Mouse (Mus musculus) kidney, embryonic 16.5 days (tissue): ENCODE results near the gene Nap1l4. TPM values are rescaled to one million over a fixed set of nuclear protein-coding genes. Genes with fewer than 3 reads are reported as not detected.

Experiments used
- ATAC-seq: fragments of 200-750 bp; cut with Nextera tagmentation; 2 replicates; pipeline ENCODE4 v1.8.0; 2017; ENCODE audit warnings: moderate TSS enrichment; ENCODE audit not compliant: low FRiP score, low TSS enrichment
- H3K27ac ChIP-seq: fragments of 300-500 bp; sonication (generic); 2 replicates; pipeline ENCODE4 v1.5.1; 2014; ENCODE audit warnings: low read length
- H3K27me3 ChIP-seq: fragments of 300-500 bp; sonication (generic); 2 replicates; pipeline ENCODE4 v1.6.1; 2014; ENCODE audit warnings: low read length, control low read depth, mixed read lengths; ENCODE audit not compliant: insufficient read depth
- H3K36me3 ChIP-seq: fragments of 300-500 bp; sonication (generic); 2 replicates; pipeline ENCODE4 v1.6.1; 2014; ENCODE audit warnings: low read length, control low read depth, mixed read lengths; ENCODE audit not compliant: insufficient read depth
- H3K4me1 ChIP-seq: fragments of 300-500 bp; sonication (generic); 2 replicates; pipeline ENCODE4 v1.6.1; 2014; ENCODE audit warnings: low read length, control low read depth, mixed read lengths; ENCODE audit not compliant: insufficient read depth
- H3K4me2 ChIP-seq: fragments of 300-500 bp; sonication (generic); replicated peaks from 2 replicates; pipeline ENCODE4 v1.6.1; 2014; ENCODE audit warnings: low read depth, low read length
- H3K4me3 ChIP-seq: fragments of 300-500 bp; sonication (generic); 2 replicates; pipeline ENCODE4 v1.5.1; 2014; ENCODE audit warnings: mild to moderate bottlenecking, low read length
- H3K9ac ChIP-seq: fragments of 300-500 bp; sonication (generic); replicated peaks from 2 replicates; pipeline ENCODE4 v1.6.1; 2014; ENCODE audit warnings: low read length
- H3K9me3 ChIP-seq: fragments of 300-500 bp; sonication (generic); 2 replicates; pipeline ENCODE4 v1.6.1; 2016; ENCODE audit warnings: low read length, control low read depth
- WGBS: fragments of 180-500 bp; shearing (Covaris S2); extraction: QIAGEN DNeasy Blood & Tissue Kit; methylation state at CpG from one replicate; pipeline ENCODE4 v1.1.7; 2014; 5-methylcytosine and 5-hydroxymethylcytosine counted together
- polyA plus RNA-seq: library from polyadenylated mRNA; unstranded; fragments of >200 nt; fragmentation: Nextera tagmentation; extraction: Ambion mirVana; gene quantifications from 2 replicates; pipeline ENCODE4 v1.2.1, GENCODE M21; 2015

Gene Nap1l4
- polyA plus RNA-seq = 291 and 292 TPM in 2 replicates

- peak; percentile 99 for ATAC-seq
- Histone ChIP-seq H3K36me3 (no peaks in the 10 kb centered on the region), H3K27me3 (no peaks in the 10 kb centered on the region), H3K9ac (peak within 1 kb of the TSS; percentile 95), H3K4me2 (peak within 1 kb of the TSS; percentile 94), H3K9me3 (no peaks in the 10 kb centered on the region), H3K27ac (peak within 1 kb of the TSS; percentile 98), H3K4me3 (peak within 1 kb of the TSS; percentile 82), H3K4me1 (peaks cover 26% of the 10 kb centered on the region)
- under 1% methylated on average over 41 of the region's 43 CpGs for WGBS
Observed at GRCm38 (mm10) chr7:143548976-143549457, at the start of gene Nap1l4. Gene Nap1l4 (minus strand): TSS chr7:143549106.

- Histone ChIP-seq H3K27me3 (no peaks in the 10 kb centered on the region), H3K9me3 (no peaks in the 10 kb centered on the region), H3K9ac (no peak overlapping the region), H3K4me1 (peaks cover 12% of the 10 kb centered on the region), H3K27ac (no peak overlapping the region), H3K36me3 (0 out of 2 replicates have a peak, but pooled peaks cover 16% of the 10 kb centered on the region), H3K4me3 (no peak overlapping the region), H3K4me2 (no peak overlapping the region)
- 54% methylated on average over 5 of the region's 5 CpGs for WGBS
- ATAC-seq = no peak
Observed at GRCm38 (mm10) chr7:143594865-143595264, 46.0 kb upstream of the Nap1l4 start.

GRCm38 (mm10) chr7:143592255-143592654, 43.3 kb upstream of the Nap1l4 start:
- Histone ChIP-seq H3K27ac (no peak overlapping the region), H3K9me3 (no peaks in the 10 kb centered on the region), H3K36me3 (peaks cover 34% of the 10 kb centered on the region), H3K27me3 (no peaks in the 10 kb centered on the region), H3K4me1 (no peaks in the 10 kb centered on the region), H3K4me2 (no peak overlapping the region), H3K9ac (no peak overlapping the region), H3K4me3 (no peak overlapping the region)
- 86% methylated on average over 10 of the region's 10 CpGs for WGBS
- no peak for ATAC-seq

DNA sequence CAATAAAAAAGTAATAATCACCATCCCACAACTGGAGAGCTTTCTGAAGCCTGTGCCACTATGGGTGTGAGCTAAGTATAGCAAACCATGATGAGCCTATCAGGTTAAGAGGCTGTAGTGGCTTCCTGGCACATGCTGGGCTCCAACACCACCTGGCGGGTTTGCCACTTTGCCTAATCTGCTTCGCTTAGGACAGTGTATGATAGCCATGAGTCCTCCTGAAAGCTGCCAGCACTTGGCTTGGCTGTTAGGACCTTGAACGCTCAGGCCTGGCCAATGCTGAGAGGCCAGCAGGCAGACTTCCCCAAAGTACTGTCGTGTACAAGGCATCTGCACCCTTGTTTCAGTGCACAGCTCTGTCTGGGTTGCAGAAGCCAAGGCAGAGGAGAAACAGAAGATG, 39.1 kb upstream of the Nap1l4 start:
- H3K27ac ChIP-seq = no peak overlapping the region
- WGBS = 91% methylated on average over 4 of the region's 4 CpGs
- no peak for ATAC-seq
- H3K9ac ChIP-seq = no peak overlapping the region
- H3K4me3 ChIP-seq = no peak overlapping the region
- no peaks in the 10 kb centered on the region for H3K9me3 ChIP-seq
- H3K36me3 ChIP-seq = peaks cover 60% of the 10 kb centered on the region
- no peak overlapping the region for H3K4me2 ChIP-seq
- no peaks in the 10 kb centered on the region for H3K4me1 ChIP-seq
- H3K27me3 ChIP-seq = no peaks in the 10 kb centered on the region

DNA sequence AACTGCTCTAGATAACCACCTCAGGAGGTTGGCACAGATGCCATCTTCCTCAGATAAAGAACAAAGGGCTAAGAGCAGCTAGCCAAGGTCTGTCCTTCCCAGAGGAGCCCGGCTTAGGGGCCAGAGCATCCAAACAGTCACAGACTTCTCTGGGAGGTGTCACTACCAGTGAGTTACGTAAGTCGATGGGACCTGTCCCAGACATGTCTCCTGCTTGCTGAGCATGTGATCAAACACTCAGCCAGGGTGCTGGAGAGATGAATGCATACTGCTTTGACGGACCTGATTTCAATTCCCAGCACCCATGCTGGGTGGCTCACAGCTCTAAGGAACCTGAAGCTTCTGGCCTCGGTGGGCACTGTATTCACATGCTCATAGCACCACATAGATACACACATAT, 38.7 kb upstream of the Nap1l4 start:
- H3K27me3 ChIP-seq = no peaks in the 10 kb centered on the region
- H3K4me1 ChIP-seq = no peaks in the 10 kb centered on the region
- H3K36me3 ChIP-seq = peaks cover 60% of the 10 kb centered on the region
- H3K9ac ChIP-seq = no peak overlapping the region
- no peak overlapping the region for H3K4me3 ChIP-seq
- no peak overlapping the region for H3K27ac ChIP-seq
- WGBS = 92% methylated on average over 5 of the region's 5 CpGs
- H3K4me2 ChIP-seq = no peak overlapping the region
- no peaks in the 10 kb centered on the region for H3K9me3 ChIP-seq
- ATAC-seq = no peak

- H3K4me2 ChIP-seq = no peak overlapping the region
- WGBS = 28% methylated on average over 3 of the region's 3 CpGs
- no peak overlapping the region for H3K27ac ChIP-seq
- no peaks in the 10 kb centered on the region for H3K4me1 ChIP-seq
- H3K9me3 ChIP-seq = no peaks in the 10 kb centered on the region
- peaks cover 61% of the 10 kb centered on the region for H3K36me3 ChIP-seq
- H3K9ac ChIP-seq = no peak overlapping the region
- ATAC-seq = no peak; the same call in 1 of the 2 replicates
- no peaks in the 10 kb centered on the region for H3K27me3 ChIP-seq
- H3K4me3 ChIP-seq = no peak overlapping the region
Observed at GRCm38 (mm10) chr7:143583956-143584355, 35.0 kb upstream of the Nap1l4 start.

GRCm38 (mm10) chr7:143583025-143583424, 34.1 kb upstream of the Nap1l4 start:
- Histone ChIP-seq H3K27ac (no peak overlapping the region), H3K4me1 (no peaks in the 10 kb centered on the region), H3K27me3 (no peaks in the 10 kb centered on the region), H3K4me2 (no peak overlapping the region), H3K36me3 (peaks cover 61% of the 10 kb centered on the region), H3K9me3 (no peaks in the 10 kb centered on the region), H3K4me3 (no peak overlapping the region), H3K9ac (no peak overlapping the region)
- WGBS = 92% methylated on average over 5 of the region's 5 CpGs
- no peak for ATAC-seq

GRCm38 (mm10) chr7:143575751-143576150, 26.8 kb upstream of the Nap1l4 start:
- Histone ChIP-seq H3K4me3 (no peak overlapping the region), H3K27me3 (no peaks in the 10 kb centered on the region), H3K9ac (no peak overlapping the region), H3K27ac (no peak overlapping the region), H3K4me2 (no peak overlapping the region), H3K4me1 (no peaks in the 10 kb centered on the region), H3K36me3 (peaks cover 77% of the 10 kb centered on the region), H3K9me3 (no peaks in the 10 kb centered on the region)
- WGBS = 95% methylated on average over 11 of the region's 11 CpGs
- no peak for ATAC-seq

DNA sequence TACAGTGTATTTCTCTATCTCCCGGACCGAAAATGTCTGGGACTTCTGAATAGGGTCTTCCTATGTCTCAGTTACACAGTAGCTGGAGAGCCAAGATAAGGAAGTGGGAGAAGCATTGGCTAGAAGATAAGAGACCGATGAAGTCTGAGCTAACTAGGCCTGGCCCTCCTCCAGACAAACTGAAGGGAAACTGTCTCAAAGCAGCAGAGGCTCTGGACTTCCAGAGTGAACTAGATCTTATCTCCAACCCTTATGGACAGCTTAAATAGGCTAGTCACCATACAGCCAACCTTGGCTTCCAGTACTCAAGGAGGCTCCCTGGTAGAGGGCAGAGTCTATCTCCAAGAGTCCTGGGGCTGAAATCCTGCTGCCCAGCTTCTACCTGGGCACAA, 16.7 kb upstream of the Nap1l4 start:
- no peak overlapping the region for H3K4me3 ChIP-seq
- H3K9me3 ChIP-seq = no peaks in the 10 kb centered on the region
- H3K4me2 ChIP-seq = no peak overlapping the region
- no peak overlapping the region for H3K27ac ChIP-seq
- ATAC-seq = no peak
- no peaks in the 10 kb centered on the region for H3K27me3 ChIP-seq
- no peaks in the 10 kb centered on the region for H3K4me1 ChIP-seq
- H3K9ac ChIP-seq = no peak overlapping the region
- H3K36me3 ChIP-seq = peaks cover 78% of the 10 kb centered on the region
- WGBS = 84% methylated on average over 3 of the region's 3 CpGs

- Histone ChIP-seq H3K4me1 (no peaks in the 10 kb centered on the region), H3K36me3 (peaks cover 78% of the 10 kb centered on the region), H3K4me3 (no peak overlapping the region), H3K27me3 (no peaks in the 10 kb centered on the region), H3K9me3 (no peaks in the 10 kb centered on the region), H3K27ac (no peak overlapping the region), H3K4me2 (no peak overlapping the region), H3K9ac (no peak overlapping the region)
- ATAC-seq = no peak
- 96% methylated on average over 6 of the region's 6 CpGs for WGBS
Observed at GRCm38 (mm10) chr7:143565015-143565647, 16.2 kb upstream of the Nap1l4 start.
